Mouse (Mus musculus): ENCODE measurements around the gene Raly. TPM values are rescaled to one million over a fixed set of nuclear protein-coding genes. Genes with fewer than 3 reads are reported as not detected.

The Raly gene
- polyA plus RNA-seq, 1 experiment from 2014 or later: 63.5 TPM

DNA sequence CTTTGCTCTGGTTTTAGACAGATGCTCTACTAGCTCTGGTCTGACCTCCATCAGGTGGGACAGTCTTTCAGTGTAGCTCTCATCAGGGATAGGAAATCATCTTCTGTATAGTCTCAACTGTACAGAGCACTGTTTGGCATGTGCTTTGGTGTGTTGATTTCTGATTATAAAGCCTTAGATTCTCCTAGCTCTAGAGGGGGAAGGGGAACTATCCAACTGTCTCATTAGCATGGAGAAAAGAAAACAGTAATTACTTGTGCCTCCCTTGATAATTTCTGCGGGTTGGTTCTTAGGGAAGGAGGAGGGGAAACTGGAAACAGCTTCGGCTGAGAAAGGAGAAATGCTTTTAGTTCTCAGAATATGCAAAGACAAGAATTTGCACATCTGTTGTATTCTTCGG, 26.2 kb downstream of the Raly start:
- no peak overlapping the region for H3K27ac ChIP-seq (ENCODE audit: low read depth, low read length)

DNA sequence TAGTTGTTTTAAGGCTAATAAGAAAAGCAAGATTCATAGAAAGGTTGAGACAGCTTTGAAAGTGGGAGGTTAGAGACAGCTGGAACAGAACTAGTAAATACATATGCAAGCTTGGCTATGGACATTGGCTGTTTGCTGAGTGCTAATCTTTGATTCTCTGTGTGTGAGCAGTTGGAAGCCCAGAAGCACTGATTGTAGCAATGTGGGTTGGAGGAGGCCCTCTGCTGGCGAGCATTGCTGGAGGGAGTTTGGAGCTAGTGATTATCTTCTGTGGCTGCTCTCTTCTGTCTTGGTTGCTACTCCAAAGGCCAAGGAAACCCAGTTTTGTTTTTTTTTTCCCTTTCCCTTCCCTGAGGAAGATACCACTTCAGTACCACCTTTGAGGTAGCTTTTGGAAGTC, 26.9 kb downstream of the Raly start:
- Histone ChIP-seq H3K4me1 (ENCODE audit: control insufficient read depth, insufficient read depth, low read length) (peaks cover 46% of the 10 kb centered on the region), H3K4me2 (no peak overlapping the region), H3K4me3 (ENCODE audit: low read depth, low read length) (no peak overlapping the region), H3K27me3 (ENCODE audit: control insufficient read depth, insufficient read depth, low read length) (no peaks in the 10 kb centered on the region), H3K27ac (ENCODE audit: low read depth, low read length) (no peak overlapping the region), H3K9me3 (replicated peaks; ENCODE audit: control insufficient read depth, low read length) (no peaks in the 10 kb centered on the region), H3K9ac (ENCODE audit: low read depth, low read length) (no peak overlapping the region), H3K36me3 (ENCODE audit: control insufficient read depth, insufficient read depth, low read length) (no peaks in the 10 kb centered on the region)
- 31% methylated on average over 1 of the region's 1 CpGs for WGBS (ENCODE audit: insufficient replicate concordance)
- ATAC-seq (replicated peaks; ENCODE audit: insufficient number of reproducible peaks, low FRiP score, low TSS enrichment): no peak

More for the DNA sequence above, 26.2 kb downstream of the Raly start:
- no peaks in the 10 kb centered on the region for H3K36me3 ChIP-seq (ENCODE audit: control insufficient read depth, insufficient read depth, low read length)
- H3K9ac ChIP-seq (ENCODE audit: low read depth, low read length): no peak overlapping the region
- H3K4me1 ChIP-seq (ENCODE audit: control insufficient read depth, insufficient read depth, low read length): peaks cover 46% of the 10 kb centered on the region
- no peak for ATAC-seq (replicated peaks; ENCODE audit: insufficient number of reproducible peaks, low FRiP score, low TSS enrichment)
- WGBS (ENCODE audit: insufficient replicate concordance): 64% methylated on average over 3 of the region's 3 CpGs
- no peaks in the 10 kb centered on the region for H3K27me3 ChIP-seq (ENCODE audit: control insufficient read depth, insufficient read depth, low read length)
- H3K4me3 ChIP-seq (ENCODE audit: low read depth, low read length): no peak overlapping the region
- no peaks in the 10 kb centered on the region for H3K9me3 ChIP-seq (replicated peaks; ENCODE audit: control insufficient read depth, low read length)
- no peak overlapping the region for H3K4me2 ChIP-seq

DNA sequence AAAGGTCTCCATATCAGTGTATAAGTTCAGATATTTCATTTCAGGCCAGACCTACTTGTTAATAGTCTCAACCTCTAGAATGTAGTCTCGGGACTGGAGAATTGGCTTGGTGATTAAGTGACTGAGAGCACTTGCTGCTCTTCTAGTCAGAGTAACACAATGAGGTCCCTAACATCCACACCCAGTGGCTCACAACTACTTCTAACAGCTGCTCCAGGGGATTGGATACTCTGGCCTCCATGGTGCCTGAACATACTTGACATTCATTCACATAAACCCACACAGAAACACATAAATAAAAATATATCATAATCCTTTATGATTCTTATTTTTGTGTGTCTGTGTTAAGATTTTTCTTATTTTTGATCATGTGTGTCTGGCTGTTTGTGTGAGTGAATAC, 27.7 kb downstream of the Raly start:
- no peaks in the 10 kb centered on the region for H3K27me3 ChIP-seq (ENCODE audit: control insufficient read depth, insufficient read depth, low read length)
- no peak for ATAC-seq (replicated peaks; ENCODE audit: insufficient number of reproducible peaks, low FRiP score, low TSS enrichment)
- no peak overlapping the region for H3K4me3 ChIP-seq (ENCODE audit: low read depth, low read length)
- H3K9ac ChIP-seq (ENCODE audit: low read depth, low read length): no peak overlapping the region
- H3K9me3 ChIP-seq (replicated peaks; ENCODE audit: control insufficient read depth, low read length): no peaks in the 10 kb centered on the region
- no peaks in the 10 kb centered on the region for H3K36me3 ChIP-seq (ENCODE audit: control insufficient read depth, insufficient read depth, low read length)
- H3K4me2 ChIP-seq: no peak overlapping the region
- WGBS (ENCODE audit: insufficient replicate concordance): 60% methylated on average over 1 of the region's 1 CpGs
- no peak overlapping the region for H3K27ac ChIP-seq (ENCODE audit: low read depth, low read length)
- H3K4me1 ChIP-seq (ENCODE audit: control insufficient read depth, insufficient read depth, low read length): peaks cover 46% of the 10 kb centered on the region

DNA sequence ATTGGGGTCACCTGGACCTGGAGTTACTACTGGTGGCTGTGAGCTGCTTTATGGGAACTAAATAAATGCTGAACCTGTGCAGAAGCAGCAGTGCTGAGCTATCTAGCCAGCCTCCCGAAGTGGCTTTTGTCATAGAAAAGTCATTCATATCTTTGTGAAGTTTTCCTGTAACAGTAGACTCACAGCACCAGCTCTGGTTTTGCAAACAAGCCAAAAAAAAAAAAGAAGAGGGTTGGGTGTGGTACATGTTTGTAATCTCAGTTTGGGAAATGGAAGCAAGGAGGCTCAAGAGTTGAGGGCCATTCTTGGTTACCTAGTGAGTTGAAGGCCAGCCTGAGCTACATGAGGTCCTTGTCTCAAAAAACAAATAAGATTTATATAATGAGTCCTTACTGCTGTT, 29.4 kb downstream of the Raly start:
- no peak overlapping the region for H3K9ac ChIP-seq (ENCODE audit: low read depth, low read length)
- H3K27me3 ChIP-seq (ENCODE audit: control insufficient read depth, insufficient read depth, low read length): no peaks in the 10 kb centered on the region
- H3K4me3 ChIP-seq (ENCODE audit: low read depth, low read length): no peak overlapping the region
- WGBS (ENCODE audit: insufficient replicate concordance): 57% methylated on average over 1 of the region's 1 CpGs
- ATAC-seq (replicated peaks; ENCODE audit: insufficient number of reproducible peaks, low FRiP score, low TSS enrichment): no peak
- H3K36me3 ChIP-seq (ENCODE audit: control insufficient read depth, insufficient read depth, low read length): no peaks in the 10 kb centered on the region
- no peak overlapping the region for H3K4me2 ChIP-seq
- peaks cover 46% of the 10 kb centered on the region for H3K4me1 ChIP-seq (ENCODE audit: control insufficient read depth, insufficient read depth, low read length)
- H3K27ac ChIP-seq (ENCODE audit: low read depth, low read length): no peak overlapping the region
- no peaks in the 10 kb centered on the region for H3K9me3 ChIP-seq (replicated peaks; ENCODE audit: control insufficient read depth, low read length)

DNA sequence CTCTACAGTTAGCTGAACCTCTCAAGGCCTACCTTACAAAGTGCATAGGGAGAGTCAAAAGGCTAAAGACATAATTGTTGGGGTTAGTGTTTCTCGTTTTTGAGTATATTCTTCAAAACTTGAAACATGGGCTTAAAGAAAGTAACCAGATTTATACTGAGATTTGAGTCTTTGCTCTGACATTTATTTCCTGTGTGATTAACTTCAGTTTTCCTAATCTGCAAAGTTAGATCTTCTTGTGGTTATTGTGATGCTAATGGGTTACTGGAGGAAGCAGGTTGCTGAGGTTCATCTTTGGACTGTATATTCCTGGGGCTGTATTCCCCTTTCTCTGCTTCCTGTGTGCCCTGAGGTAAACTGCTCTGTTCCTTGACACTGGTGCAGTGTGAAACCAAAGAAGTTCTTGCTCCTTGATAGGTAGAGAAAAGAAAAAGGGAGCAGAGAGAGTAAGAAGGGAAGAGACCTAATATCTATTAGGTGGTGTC, 35.2 kb downstream of the Raly start:
- ATAC-seq (replicated peaks; ENCODE audit: insufficient number of reproducible peaks, low FRiP score, low TSS enrichment): no peak
- H3K9ac ChIP-seq (ENCODE audit: low read depth, low read length): no peak overlapping the region
- WGBS (ENCODE audit: insufficient replicate concordance): 80% methylated on average over 1 of the region's 1 CpGs

DNA sequence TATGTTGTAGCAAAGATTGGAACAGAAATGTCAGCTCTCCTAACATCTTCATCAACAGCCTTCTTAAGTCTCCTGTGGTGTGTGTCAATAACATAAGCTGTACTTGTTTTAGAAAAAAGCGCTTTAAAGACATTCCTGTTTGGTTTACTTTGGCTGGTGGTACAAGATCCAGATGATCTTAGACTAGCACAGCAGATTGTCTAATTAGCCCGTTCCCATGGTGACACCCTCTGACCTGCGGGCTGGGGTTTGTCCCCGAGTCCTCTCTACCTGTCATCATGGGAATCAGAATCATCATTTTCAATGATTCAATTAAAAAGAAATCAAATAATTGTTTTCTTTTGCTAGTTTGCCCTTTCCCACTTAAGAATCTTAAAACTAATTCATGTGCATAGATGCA, 36.6 kb downstream of the Raly start:
- Histone ChIP-seq H3K9ac (ENCODE audit: low read depth, low read length) (no peak overlapping the region), H3K4me1 (ENCODE audit: control insufficient read depth, insufficient read depth, low read length) (peaks cover 5% of the 10 kb centered on the region), H3K4me2 (no peak overlapping the region), H3K4me3 (ENCODE audit: low read depth, low read length) (no peak overlapping the region), H3K9me3 (replicated peaks; ENCODE audit: control insufficient read depth, low read length) (no peaks in the 10 kb centered on the region), H3K36me3 (ENCODE audit: control insufficient read depth, insufficient read depth, low read length) (no peaks in the 10 kb centered on the region), H3K27ac (ENCODE audit: low read depth, low read length) (no peak overlapping the region), H3K27me3 (ENCODE audit: control insufficient read depth, insufficient read depth, low read length) (no peaks in the 10 kb centered on the region)
- WGBS (ENCODE audit: insufficient replicate concordance): 83% methylated on average over 4 of the region's 4 CpGs
- no peak for ATAC-seq (replicated peaks; ENCODE audit: insufficient number of reproducible peaks, low FRiP score, low TSS enrichment)

More for the DNA sequence above, 35.2 kb downstream of the Raly start:
- H3K4me3 ChIP-seq (ENCODE audit: low read depth, low read length): no peak overlapping the region
- peaks cover 4% of the 10 kb centered on the region for H3K4me1 ChIP-seq (ENCODE audit: control insufficient read depth, insufficient read depth, low read length)
- H3K27me3 ChIP-seq (ENCODE audit: control insufficient read depth, insufficient read depth, low read length): no peaks in the 10 kb centered on the region
- no peak overlapping the region for H3K4me2 ChIP-seq
- H3K9me3 ChIP-seq (replicated peaks; ENCODE audit: control insufficient read depth, low read length): no peaks in the 10 kb centered on the region
- no peak overlapping the region for H3K27ac ChIP-seq (ENCODE audit: low read depth, low read length)
- H3K36me3 ChIP-seq (ENCODE audit: control insufficient read depth, insufficient read depth, low read length): no peaks in the 10 kb centered on the region

DNA sequence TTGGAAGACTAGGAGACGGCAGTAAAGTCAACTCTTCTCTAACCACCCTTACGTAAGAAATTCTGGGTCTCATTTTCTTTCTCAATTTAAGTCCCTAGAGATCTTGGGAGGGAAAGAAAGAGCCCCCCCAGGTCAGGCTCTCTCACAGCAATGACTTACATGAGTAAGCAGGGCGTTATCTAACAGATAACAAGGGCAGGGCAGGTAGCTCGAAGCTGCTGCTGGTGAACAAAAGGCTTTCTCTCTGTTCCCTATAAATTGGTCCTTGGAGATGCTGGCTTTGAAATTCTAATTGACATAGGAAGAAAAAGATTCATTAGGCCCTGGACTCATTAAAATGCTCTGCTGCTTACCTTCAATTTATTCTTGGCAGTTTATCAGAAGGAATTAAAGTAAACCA, 41.6 kb downstream of the Raly start:
- Histone ChIP-seq H3K4me1 (ENCODE audit: control insufficient read depth, insufficient read depth, low read length) (peaks cover 7% of the 10 kb centered on the region), H3K36me3 (ENCODE audit: control insufficient read depth, insufficient read depth, low read length) (no peaks in the 10 kb centered on the region), H3K4me3 (ENCODE audit: low read depth, low read length) (no peak overlapping the region), H3K27me3 (ENCODE audit: control insufficient read depth, insufficient read depth, low read length) (no peaks in the 10 kb centered on the region), H3K9me3 (replicated peaks; ENCODE audit: control insufficient read depth, low read length) (no peaks in the 10 kb centered on the region), H3K4me2 (no peak overlapping the region), H3K9ac (ENCODE audit: low read depth, low read length) (no peak overlapping the region), H3K27ac (ENCODE audit: low read depth, low read length) (no peak overlapping the region)
- 47% methylated on average over 4 of the region's 4 CpGs for WGBS (ENCODE audit: insufficient replicate concordance)
- no peak for ATAC-seq (replicated peaks; ENCODE audit: insufficient number of reproducible peaks, low FRiP score, low TSS enrichment)

DNA sequence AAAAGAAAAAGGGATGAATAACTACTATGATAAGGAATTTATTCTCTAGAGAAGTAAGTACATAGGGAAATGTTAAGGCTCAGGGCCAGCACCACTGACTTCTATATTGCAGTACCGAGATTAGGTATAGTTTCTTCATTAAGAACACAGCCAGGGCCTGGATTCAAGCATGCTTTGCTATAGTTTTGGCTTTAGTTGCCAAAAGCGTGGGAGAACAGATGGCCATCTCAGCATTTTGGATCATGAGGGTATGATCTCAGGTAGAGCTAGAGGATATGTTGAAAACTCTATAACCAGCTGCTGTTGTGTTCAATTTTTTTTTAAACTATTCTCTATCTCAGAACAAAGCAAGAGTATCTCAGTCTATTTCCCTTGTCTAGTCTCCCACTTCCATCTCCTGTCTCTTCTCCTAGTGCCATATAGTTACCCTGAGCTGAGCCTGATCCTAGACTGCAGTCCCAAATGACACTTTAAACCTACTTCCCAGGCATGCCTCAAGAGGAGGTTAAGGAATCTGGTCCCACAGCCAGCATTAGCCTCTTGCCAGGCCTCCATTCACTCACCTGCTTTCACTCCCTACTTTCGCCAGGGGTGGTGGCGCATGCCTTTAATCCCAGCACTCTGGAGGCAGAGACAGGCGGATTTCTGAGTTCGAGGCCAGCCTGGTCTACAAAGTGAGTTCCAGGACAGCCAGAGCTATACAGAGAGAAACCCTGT, 43.4 kb downstream of the Raly start:
- no peak overlapping the region for H3K4me2 ChIP-seq
- no peak for ATAC-seq (replicated peaks; ENCODE audit: insufficient number of reproducible peaks, low FRiP score, low TSS enrichment)
- no peaks in the 10 kb centered on the region for H3K9me3 ChIP-seq (replicated peaks; ENCODE audit: control insufficient read depth, low read length)
- no peaks in the 10 kb centered on the region for H3K27me3 ChIP-seq (ENCODE audit: control insufficient read depth, insufficient read depth, low read length)
- H3K4me1 ChIP-seq (ENCODE audit: control insufficient read depth, insufficient read depth, low read length): peaks cover 7% of the 10 kb centered on the region
- no peak overlapping the region for H3K4me3 ChIP-seq (ENCODE audit: low read depth, low read length)
- 93% methylated on average over 6 of the region's 6 CpGs for WGBS (ENCODE audit: insufficient replicate concordance)
- no peaks in the 10 kb centered on the region for H3K36me3 ChIP-seq (ENCODE audit: control insufficient read depth, insufficient read depth, low read length)
- H3K9ac ChIP-seq (ENCODE audit: low read depth, low read length): no peak overlapping the region
- H3K27ac ChIP-seq (ENCODE audit: low read depth, low read length): no peak overlapping the region

DNA sequence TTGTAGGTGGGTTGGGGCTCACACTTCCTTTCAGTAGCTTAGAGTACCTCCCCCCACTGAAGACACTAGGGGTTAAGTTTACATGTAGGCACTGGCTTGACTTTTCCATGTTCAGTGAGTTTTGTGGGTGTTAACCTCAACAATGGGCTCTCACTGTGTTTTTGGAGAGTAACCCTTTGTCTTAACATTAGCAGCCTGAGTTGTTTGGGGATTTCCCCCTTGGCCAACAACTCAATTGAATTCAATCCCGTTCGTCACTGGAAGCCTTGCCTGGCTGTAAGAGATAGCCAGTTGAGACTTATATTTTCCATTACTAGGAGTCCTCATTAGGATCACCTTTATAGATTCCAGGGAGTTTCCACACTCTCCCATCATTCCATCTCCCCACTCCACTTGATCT, 45.6 kb downstream of the Raly start:
- H3K27me3 ChIP-seq (ENCODE audit: control insufficient read depth, insufficient read depth, low read length): no peaks in the 10 kb centered on the region
- no peak overlapping the region for H3K4me2 ChIP-seq
- no peak overlapping the region for H3K4me3 ChIP-seq (ENCODE audit: low read depth, low read length)
- 93% methylated on average over 2 of the region's 2 CpGs for WGBS (ENCODE audit: insufficient replicate concordance)
- H3K9me3 ChIP-seq (replicated peaks; ENCODE audit: control insufficient read depth, low read length): no peaks in the 10 kb centered on the region
- ATAC-seq (replicated peaks; ENCODE audit: insufficient number of reproducible peaks, low FRiP score, low TSS enrichment): no peak
- H3K27ac ChIP-seq (ENCODE audit: low read depth, low read length): no peak overlapping the region
- H3K9ac ChIP-seq (ENCODE audit: low read depth, low read length): no peak overlapping the region
- peaks cover 5% of the 10 kb centered on the region for H3K4me1 ChIP-seq (ENCODE audit: control insufficient read depth, insufficient read depth, low read length)
- H3K36me3 ChIP-seq (ENCODE audit: control insufficient read depth, insufficient read depth, low read length): no peaks in the 10 kb centered on the region
